Mouse (Mus musculus): Measurements from ENCODE around the gene Gm28510.
"Not testable (repeated sequence)": the region's sequence is repeated elsewhere in the genome, so short reads cannot be mapped to it uniquely, and the experiment has no call there.

Gene Gm28510

DNA sequence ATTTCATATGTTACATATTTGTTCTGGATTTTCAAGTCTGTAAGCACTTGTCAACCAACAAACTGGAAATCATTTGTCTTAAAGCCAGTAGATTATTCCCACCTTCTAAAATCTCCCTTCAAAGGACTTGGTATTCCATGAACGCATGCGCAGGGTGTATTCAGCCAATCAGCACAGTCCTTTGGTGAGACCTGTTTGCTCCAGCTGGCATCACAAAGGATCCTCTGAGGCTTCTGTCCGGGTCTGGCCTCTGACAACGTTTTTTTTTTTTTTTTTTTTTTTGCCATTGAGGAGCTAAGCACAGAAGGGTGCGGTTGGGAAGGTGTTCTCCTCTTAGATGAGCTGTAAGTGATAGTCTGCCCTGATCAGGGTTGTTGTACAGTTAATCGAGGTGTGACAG lies at the start of gene Gm28510:
Gene Gm28510 (plus strand): TSS at position 301 of the 400 bp plus-strand sequence.
- DNase-seq = not testable (repeated sequence)
